Mouse (Mus musculus) thymus, postnatal 14 days (tissue): ENCODE results near the gene Thra.

Source experiments
- DNase-seq: peaks from one replicate; pipeline ENCODE4 v3.0.0; 2021

Gene Thra

GRCm38 (mm10) chr11:98797306-98797705, 56.9 kb downstream of the Thra start:
- DNase-seq: no peak

- DNase-seq: no peak
These were observed 57.5 kb downstream of the Thra start for GRCm38 (mm10) chr11:98797909-98798308.

DNA sequence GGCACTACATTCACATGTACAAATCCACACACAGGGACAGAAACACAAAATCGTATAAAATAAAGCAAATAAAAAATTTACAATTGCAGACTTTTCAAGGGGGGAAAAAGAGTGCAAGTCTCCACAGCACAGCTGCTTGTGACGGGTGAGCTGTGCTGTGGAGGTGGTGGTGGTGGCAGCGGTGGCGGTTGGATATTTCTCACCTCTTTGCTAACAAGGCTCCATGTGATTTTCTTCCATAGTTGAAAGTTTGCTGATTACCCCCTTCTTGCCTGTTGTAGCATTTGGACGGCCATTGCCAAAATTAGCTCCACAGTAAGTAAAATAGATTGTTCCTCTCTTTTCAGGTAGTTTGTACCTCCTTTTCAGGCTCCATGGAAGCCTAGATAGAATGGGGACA, 64.2 kb downstream of the Thra start, which contains the start of gene Casc3:
Casc3 (plus strand) TSS at position 301 of the 400 bp plus-strand sequence.
- DNase-seq: no peak

GRCm38 (mm10) chr11:98808417-98808816, 68.0 kb downstream of the Thra start:
- no peak for DNase-seq

- DNase-seq: peak; percentile 99
These were observed 69.2 kb downstream of the Thra start for GRCm38 (mm10) chr11:98809457-98810290.

GRCm38 (mm10) chr11:98810686-98811085, 70.2 kb downstream of the Thra start:
- no peak for DNase-seq

GRCm38 (mm10) chr11:98816706-98817239, 76.3 kb downstream of the Thra start:
- no peak for DNase-seq
